ENCODE assay signal across 22 mouse cellular contexts in the genomic region with DNA sequence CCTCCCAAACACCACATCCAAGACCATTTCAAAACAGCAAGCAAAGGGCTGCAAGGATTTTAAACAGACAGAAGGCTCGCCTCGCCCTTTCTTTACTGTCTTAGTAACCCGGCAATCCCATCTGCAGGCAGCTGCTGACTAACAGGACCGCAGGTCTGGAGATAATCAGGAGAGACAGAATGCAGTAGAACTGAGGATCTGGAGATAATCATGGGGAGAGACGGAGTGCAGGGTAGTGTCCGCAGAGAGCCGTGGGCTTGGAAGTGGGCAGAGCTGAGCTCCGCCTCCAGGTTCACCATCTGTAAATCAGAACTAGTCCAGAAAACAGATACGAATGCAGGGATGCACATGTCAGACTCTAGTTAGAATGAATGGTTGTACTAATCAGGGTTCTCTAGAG.
DNase-seq lines count a peak whose midpoint lies in the region; ATAC-seq and TF ChIP-seq lines count a peak whose summit lies in the region.
"Had no signal": no experiment of that assay in that cellular context is flagged by ENCODE, and none has a peak within 500 bp of the region (broad histone marks: within the 10 kb centered on the region; RNA-seq: fewer than 3 reads in every experiment).

No protein-coding gene starts in this region.

- no peak for DNase-seq in intestine, embryonic 14.5 days (ENCODE audit: low spot score)
- DNase-seq in MN1 (ENCODE audit: low spot score): peak; percentile 90
- DNase-seq in spleen, adult 12 weeks (ENCODE audit: low spot score): no peak
- DNase-seq in spleen, postnatal 4 days (ENCODE audit: low spot score in 2 of 2): no peak
- DNase-seq in ovary, adult 18-20 months (ENCODE audit: low spot score): no peak
- DNase-seq: adrenal gland, postnatal 14 days; cerebellum, adult 8-10 months; cerebellum, postnatal 36 days; gastrocnemius, adult 2 months; heart, postnatal 14 days; kidney, adult 8-10 months; kidney, postnatal 10 days; liver; lung, postnatal 4 days; midbrain, embryonic 14.5 days; right cerebral cortex, postnatal 25 days; thymus, postnatal 14 days had no signal

- 0 out of 2 replicates have a peak overlapping the region, but pooled peaks have one; percentile 2 for H3K4me2 ChIP-seq in intestine, embryonic 14.5 days (ENCODE audit: low read length)
- H3K4me2 ChIP-seq in intestine, postnatal 0 days (replicated peaks; ENCODE audit: low read depth): no peak overlapping the region
- 0 out of 2 replicates have a peak overlapping the region, but pooled peaks have one; percentile 5 for H3K4me2 ChIP-seq in embryonic facial prominence, embryonic 13.5 days
- H3K4me2 ChIP-seq in limb, embryonic 15.5 days: no peak overlapping the region
- H3K4me2 ChIP-seq: liver, embryonic 15.5 days had no signal

- no peaks in the 10 kb centered on the region for H3K27me3 ChIP-seq in intestine, embryonic 14.5 days (replicated peaks; ENCODE audit: control insufficient read depth, insufficient read depth, low read length)
- H3K27me3 ChIP-seq in intestine, postnatal 0 days (replicated peaks; ENCODE audit: control insufficient read depth, insufficient read depth, low read length): no peaks in the 10 kb centered on the region
- H3K27me3 ChIP-seq in embryonic facial prominence, embryonic 13.5 days: 0 out of 2 replicates have a peak, but pooled peaks cover 3% of the 10 kb centered on the region
- no peaks in the 10 kb centered on the region for H3K27me3 ChIP-seq in limb, embryonic 15.5 days
- H3K27me3 ChIP-seq: liver, embryonic 15.5 days had no signal

- no peak overlapping the region for H3K4me3 ChIP-seq in intestine, embryonic 14.5 days (ENCODE audit: low read depth, low read length)
- H3K4me3 ChIP-seq in intestine, postnatal 0 days (ENCODE audit: low read depth, low read length): no peak overlapping the region
- H3K4me3 ChIP-seq in embryonic facial prominence, embryonic 13.5 days: no peak overlapping the region
- H3K4me3 ChIP-seq in limb, embryonic 15.5 days: no peak overlapping the region
- H3K4me3 ChIP-seq: gastrocnemius, adult 2 months; liver, embryonic 15.5 days had no signal

- 28% methylated on average over 9 of the region's 9 CpGs for WGBS in intestine, embryonic 14.5 days
- 40% methylated on average over 9 of the region's 9 CpGs for WGBS in intestine, postnatal 0 days
- 37% methylated on average over 9 of the region's 9 CpGs for WGBS in embryonic facial prominence, embryonic 13.5 days
- WGBS in limb, embryonic 15.5 days: 39% methylated on average over 9 of the region's 9 CpGs

- ATAC-seq in intestine, embryonic 14.5 days (replicated peaks; ENCODE audit: low FRiP score, low TSS enrichment, low read depth): peak; percentile 50; the same call in 1 of the 2 replicates
- no peak for ATAC-seq in intestine, postnatal 0 days
- ATAC-seq in embryonic facial prominence, embryonic 13.5 days (ENCODE audit: insufficient number of reproducible peaks, insufficient read depth, low FRiP score, low TSS enrichment, low read depth): no peak
- ATAC-seq in limb, embryonic 15.5 days (ENCODE audit: insufficient number of reproducible peaks, low FRiP score, low TSS enrichment, low read depth): no peak
- ATAC-seq: forebrain, embryonic 14.5 days had no signal

- peaks cover 10% of the 10 kb centered on the region; the same call in 1 of the 2 replicates for H3K4me1 ChIP-seq in intestine, embryonic 14.5 days (replicated peaks; ENCODE audit: control insufficient read depth, insufficient read depth, low read length)
- peaks cover 9% of the 10 kb centered on the region; the same call in 1 of the 2 replicates for H3K4me1 ChIP-seq in intestine, postnatal 0 days (replicated peaks; ENCODE audit: control insufficient read depth, insufficient read depth, low read length)
- H3K4me1 ChIP-seq in embryonic facial prominence, embryonic 13.5 days: peaks cover 39% of the 10 kb centered on the region
- peaks cover 25% of the 10 kb centered on the region for H3K4me1 ChIP-seq in limb, embryonic 15.5 days

- H3K9me3 ChIP-seq in intestine, embryonic 14.5 days (ENCODE audit: control insufficient read depth, low read length): no peaks in the 10 kb centered on the region
- H3K9me3 ChIP-seq in intestine, postnatal 0 days (ENCODE audit: control insufficient read depth): no peaks in the 10 kb centered on the region
- H3K9me3 ChIP-seq in embryonic facial prominence, embryonic 13.5 days: no peaks in the 10 kb centered on the region
- no peaks in the 10 kb centered on the region for H3K9me3 ChIP-seq in limb, embryonic 15.5 days
- H3K9me3 ChIP-seq: liver, embryonic 15.5 days had no signal

- 0 out of 2 replicates have a peak overlapping the region, but pooled peaks have one; percentile 13 for H3K27ac ChIP-seq in intestine, embryonic 14.5 days (ENCODE audit: low read depth)
- H3K27ac ChIP-seq in intestine, postnatal 0 days (ENCODE audit: low read depth, low read length): no peak overlapping the region
- no peak overlapping the region; the same call in 1 of the 2 replicates for H3K27ac ChIP-seq in embryonic facial prominence, embryonic 13.5 days
- H3K27ac ChIP-seq in limb, embryonic 15.5 days: peak overlapping the region; percentile 50
- H3K27ac ChIP-seq: gastrocnemius, adult 2 months; liver, embryonic 15.5 days had no signal

- no peaks in the 10 kb centered on the region for H3K36me3 ChIP-seq in intestine, embryonic 14.5 days (ENCODE audit: control insufficient read depth, insufficient read depth, low read length)
- no peaks in the 10 kb centered on the region for H3K36me3 ChIP-seq in intestine, postnatal 0 days (ENCODE audit: control insufficient read depth, insufficient read depth)
- H3K36me3 ChIP-seq in embryonic facial prominence, embryonic 13.5 days: no peaks in the 10 kb centered on the region
- no peaks in the 10 kb centered on the region for H3K36me3 ChIP-seq in limb, embryonic 15.5 days
- H3K36me3 ChIP-seq: liver, embryonic 15.5 days had no signal

- no peak for TF ChIP-seq CTCF in intestine, postnatal 0 days (IDR thresholded peaks at IDR 0.05; ENCODE audit: low read depth)

- no peak overlapping the region for H3K9ac ChIP-seq in intestine, embryonic 14.5 days (ENCODE audit: low read length)
- no peak overlapping the region for H3K9ac ChIP-seq in intestine, postnatal 0 days (ENCODE audit: low read depth, low read length)
- H3K9ac ChIP-seq in embryonic facial prominence, embryonic 13.5 days: no peak overlapping the region
- no peak overlapping the region for H3K9ac ChIP-seq in limb, embryonic 15.5 days
- H3K9ac ChIP-seq: liver, embryonic 15.5 days had no signal

Comparison
In these comparisons a context has a peak if more than half of its experiments do, and no peak if none do; other contexts are left out.
1. H3K27ac ChIP-seq: peak in intestine, embryonic 14.5 days (single experiment) and limb, embryonic 15.5 days (single experiment); none in intestine, postnatal 0 days (single experiment) and embryonic facial prominence, embryonic 13.5 days (single experiment).
2. H3K4me2 ChIP-seq: peak in intestine, embryonic 14.5 days (single experiment) and embryonic facial prominence, embryonic 13.5 days (single experiment); none in intestine, postnatal 0 days (single experiment) and limb, embryonic 15.5 days (single experiment).